Mouse (Mus musculus) midbrain, embryonic 11.5 days (tissue): ENCODE results near the gene Ctsd. TPM values are rescaled to one million over a fixed set of nuclear protein-coding genes. Genes with fewer than 3 reads are reported as not detected.

Experiments used
- ATAC-seq: fragments of 200-750 bp; cut with Nextera tagmentation; 2 replicates; pipeline ENCODE4 v1.8.0; 2017; ENCODE audit warnings: moderate TSS enrichment, moderate library complexity; ENCODE audit not compliant: low FRiP score
- DNase-seq: peaks from one replicate; pipeline ENCODE4 v3.0.0; 2015; ENCODE audit warnings: low spot score; ENCODE audit errors: missing footprints
- H3K27ac ChIP-seq: fragments of 300-500 bp; sonication (generic); 2 replicates; pipeline ENCODE4 v1.5.1; 2014; ENCODE audit warnings: low read depth, low read length
- H3K27me3 ChIP-seq: fragments of 300-500 bp; sonication (generic); 2 replicates; pipeline ENCODE4 v1.6.1; 2014; ENCODE audit warnings: mild to moderate bottlenecking, low read length, moderate library complexity, mixed read lengths; ENCODE audit not compliant: control insufficient read depth, insufficient read depth
- H3K36me3 ChIP-seq: fragments of 300-500 bp; sonication (generic); 2 replicates; pipeline ENCODE4 v1.6.1; 2014; ENCODE audit warnings: mild to moderate bottlenecking, low read length, moderate library complexity, mixed read lengths; ENCODE audit not compliant: control insufficient read depth, insufficient read depth
- H3K4me1 ChIP-seq: fragments of 300-500 bp; sonication (generic); 2 replicates; pipeline ENCODE4 v1.6.1; 2014; ENCODE audit warnings: low read length; ENCODE audit not compliant: control insufficient read depth, insufficient read depth
- H3K4me2 ChIP-seq: fragments of 300-500 bp; sonication (generic); 2 replicates; pipeline ENCODE4 v1.6.1; 2014; ENCODE audit warnings: mild to moderate bottlenecking, moderate library complexity
- H3K4me3 ChIP-seq: fragments of 300-500 bp; sonication (generic); 2 replicates; pipeline ENCODE4 v1.5.1; 2014; ENCODE audit warnings: low read depth, low read length
- H3K9ac ChIP-seq: fragments of 300-500 bp; sonication (generic); 2 replicates; pipeline ENCODE4 v1.6.1; 2014; ENCODE audit warnings: low read length
- H3K9me3 ChIP-seq: fragments of 300-500 bp; sonication (generic); 2 replicates; pipeline ENCODE4 v1.6.1; 2016; ENCODE audit warnings: low read length; ENCODE audit not compliant: control insufficient read depth
- WGBS: fragments of 180-500 bp; shearing (Covaris S2); extraction: QIAGEN DNeasy Blood & Tissue Kit; methylation state at CpG from one replicate; pipeline ENCODE4 v1.1.7; 2014; 5-methylcytosine and 5-hydroxymethylcytosine counted together
- polyA plus RNA-seq: library from polyadenylated mRNA; unstranded; fragments of >200 nt; fragmentation: Nextera tagmentation; extraction: Ambion mirVana; gene quantifications from 2 replicates; pipeline ENCODE4 v1.2.1, GENCODE M21; 2014

Gene Ctsd
- polyA plus RNA-seq, 1 experiment from 2014 or later: 169 TPM

- ATAC-seq (no peak), DNase-seq (no peak)
- no peaks in the 10 kb centered on the region; the same call in 1 of the 2 replicates for H3K27me3 ChIP-seq
- no peak overlapping the region for H3K9ac ChIP-seq
- no peaks in the 10 kb centered on the region for H3K9me3 ChIP-seq
- no peak overlapping the region for H3K27ac ChIP-seq
- H3K4me3 ChIP-seq: no peak overlapping the region
- no peak overlapping the region for H3K4me2 ChIP-seq
- no peaks in the 10 kb centered on the region for H3K4me1 ChIP-seq
- no peaks in the 10 kb centered on the region for H3K36me3 ChIP-seq
- 57% methylated on average over 11 of the region's 11 CpGs for WGBS
Measured at GRCm38 (mm10) chr7:142425641-142426213, 37.9 kb upstream of the Ctsd start.

- 76% methylated on average over 2 of the region's 2 CpGs for WGBS
Measured at GRCm38 (mm10) chr7:142421826-142422225, 34.0 kb upstream of the Ctsd start.

GRCm38 (mm10) chr7:142419887-142420286 lies 32.0 kb upstream of the Ctsd start:
- no peak overlapping the region for H3K9ac ChIP-seq
- no peak overlapping the region for H3K4me2 ChIP-seq
- WGBS: 91% methylated on average over 5 of the region's 5 CpGs
- H3K27me3 ChIP-seq: no peaks in the 10 kb centered on the region
- no peak overlapping the region for H3K4me3 ChIP-seq
- no peaks in the 10 kb centered on the region for H3K4me1 ChIP-seq
- no peaks in the 10 kb centered on the region; the same call in 1 of the 2 replicates for H3K9me3 ChIP-seq
- H3K27ac ChIP-seq: no peak overlapping the region
- DNase-seq: no peak
- ATAC-seq: no peak
- H3K36me3 ChIP-seq: no peaks in the 10 kb centered on the region

More at GRCm38 (mm10) chr7:142421826-142422225, 34.0 kb upstream of the Ctsd start:
- Histone ChIP-seq H3K9me3 (no peaks in the 10 kb centered on the region; the same call in 1 of the 2 replicates), H3K27me3 (no peaks in the 10 kb centered on the region), H3K4me3 (no peak overlapping the region), H3K9ac (no peak overlapping the region), H3K4me1 (no peaks in the 10 kb centered on the region), H3K27ac (no peak overlapping the region), H3K4me2 (no peak overlapping the region), H3K36me3 (no peaks in the 10 kb centered on the region)
- DNase-seq (no peak), ATAC-seq (no peak)

- H3K27ac ChIP-seq: no peak overlapping the region
- no peaks in the 10 kb centered on the region; the same call in 1 of the 2 replicates for H3K9me3 ChIP-seq
- H3K36me3 ChIP-seq: no peaks in the 10 kb centered on the region
- no peak overlapping the region for H3K4me2 ChIP-seq
- no peaks in the 10 kb centered on the region for H3K4me1 ChIP-seq
- no peak overlapping the region for H3K4me3 ChIP-seq
- DNase-seq (no peak), ATAC-seq (no peak)
- H3K9ac ChIP-seq: no peak overlapping the region
- no peaks in the 10 kb centered on the region for H3K27me3 ChIP-seq
- WGBS: 89% methylated on average over 8 of the region's 8 CpGs
Measured at GRCm38 (mm10) chr7:142418679-142419078, 30.8 kb upstream of the Ctsd start.

- Histone ChIP-seq H3K4me1 (no peaks in the 10 kb centered on the region), H3K4me3 (no peak overlapping the region), H3K4me2 (no peak overlapping the region), H3K27me3 (no peaks in the 10 kb centered on the region), H3K36me3 (no peaks in the 10 kb centered on the region), H3K27ac (no peak overlapping the region), H3K9me3 (no peaks in the 10 kb centered on the region; the same call in 1 of the 2 replicates), H3K9ac (no peak overlapping the region)
- DNase-seq (no peak), ATAC-seq (no peak)
- 92% methylated on average over 2 of the region's 2 CpGs for WGBS
Measured at GRCm38 (mm10) chr7:142418027-142418426, 30.2 kb upstream of the Ctsd start.

- Histone ChIP-seq H3K36me3 (no peaks in the 10 kb centered on the region), H3K4me1 (no peaks in the 10 kb centered on the region), H3K27me3 (no peaks in the 10 kb centered on the region), H3K4me3 (no peak overlapping the region), H3K9ac (no peak overlapping the region), H3K4me2 (no peak overlapping the region), H3K27ac (no peak overlapping the region), H3K9me3 (no peaks in the 10 kb centered on the region; the same call in 1 of the 2 replicates)
- WGBS: 72% methylated on average over 3 of the region's 3 CpGs
- no peak for ATAC-seq
- DNase-seq: no peak
Measured at GRCm38 (mm10) chr7:142416225-142416624, 28.4 kb upstream of the Ctsd start.

- no peak overlapping the region for H3K4me3 ChIP-seq
- no peaks in the 10 kb centered on the region for H3K36me3 ChIP-seq
- no peaks in the 10 kb centered on the region for H3K27me3 ChIP-seq
- DNase-seq (no peak), ATAC-seq (no peak)
- H3K9me3 ChIP-seq: no peaks in the 10 kb centered on the region; the same call in 1 of the 2 replicates
- H3K27ac ChIP-seq: no peak overlapping the region
- WGBS: 78% methylated on average over 4 of the region's 4 CpGs
- no peak overlapping the region for H3K4me2 ChIP-seq
- H3K4me1 ChIP-seq: no peaks in the 10 kb centered on the region
- no peak overlapping the region for H3K9ac ChIP-seq
Measured at GRCm38 (mm10) chr7:142415314-142415713, 27.5 kb upstream of the Ctsd start.

- no peaks in the 10 kb centered on the region for H3K36me3 ChIP-seq
- no peak overlapping the region for H3K4me2 ChIP-seq
- no peak overlapping the region for H3K27ac ChIP-seq
- WGBS: 96% methylated on average over 6 of the region's 6 CpGs
- DNase-seq (no peak), ATAC-seq (no peak)
- no peaks in the 10 kb centered on the region for H3K4me1 ChIP-seq
- no peak overlapping the region for H3K4me3 ChIP-seq
- no peaks in the 10 kb centered on the region; the same call in 1 of the 2 replicates for H3K9me3 ChIP-seq
- H3K9ac ChIP-seq: no peak overlapping the region
- no peaks in the 10 kb centered on the region for H3K27me3 ChIP-seq
Measured at GRCm38 (mm10) chr7:142413285-142413684, 25.4 kb upstream of the Ctsd start.

GRCm38 (mm10) chr7:142409603-142410002 lies 21.8 kb upstream of the Ctsd start:
- no peak overlapping the region for H3K27ac ChIP-seq
- no peak overlapping the region for H3K4me3 ChIP-seq
- no peak for ATAC-seq
- H3K27me3 ChIP-seq: no peaks in the 10 kb centered on the region
- no peaks in the 10 kb centered on the region; the same call in 1 of the 2 replicates for H3K9me3 ChIP-seq
- H3K36me3 ChIP-seq: no peaks in the 10 kb centered on the region
- WGBS: 88% methylated on average over 3 of the region's 3 CpGs
- H3K4me1 ChIP-seq: no peaks in the 10 kb centered on the region
- no peak overlapping the region for H3K4me2 ChIP-seq
- H3K9ac ChIP-seq: no peak overlapping the region
- DNase-seq: no peak
